Mouse (Mus musculus): Measurements from ENCODE around the gene Rbpj. TPM values are rescaled to one million over a fixed set of nuclear protein-coding genes. Genes with fewer than 3 reads are reported as not detected.

Rbpj gene
- polyA plus RNA-seq, 2 experiments = 49.7 to 57.3 TPM

GRCm38 (mm10) chr5:53564309-53564708 is 98.4 kb downstream of the Rbpj start:
- Histone ChIP-seq H3K4me1 (ENCODE audit: control insufficient read depth, insufficient read depth, low read length) (peaks cover 7% of the 10 kb centered on the region; the same call in 1 of the 2 replicates), H3K27me3 (ENCODE audit: control insufficient read depth, insufficient read depth, low read length) (no peaks in the 10 kb centered on the region), H3K36me3 (ENCODE audit: control insufficient read depth, insufficient read depth, low read length) (no peaks in the 10 kb centered on the region), H3K9ac (ENCODE audit: low read depth, low read length, severe bottlenecking) (no peak overlapping the region; the same call in 1 of the 2 replicates), H3K27ac (replicated peaks; ENCODE audit: low read depth, low read length) (no peak overlapping the region), H3K9me3 (ENCODE audit: control insufficient read depth, low read length) (no peaks in the 10 kb centered on the region), H3K4me3 (replicated peaks; ENCODE audit: low read length) (no peak overlapping the region), H3K4me2 (replicated peaks; ENCODE audit: low read depth, low read length, severe bottlenecking) (no peak overlapping the region; the same call in 1 of the 2 replicates)
- 64% methylated on average over 19 of the region's 19 CpGs for WGBS
- no peak for TF ChIP-seq POLR2A (IDR thresholded peaks at IDR 0.05; ENCODE audit: borderline replicate concordance, extremely low read depth, insufficient read depth, insufficient read length)
- DNase-seq (ENCODE audit: low spot score) = peak; percentile 21
- no peak for ATAC-seq (ENCODE audit: low FRiP score, low read depth)

GRCm38 (mm10) chr5:53565213-53565794 is 99.4 kb downstream of the Rbpj start:
- Histone ChIP-seq H3K4me1 (ENCODE audit: control insufficient read depth, insufficient read depth, low read length) (peaks cover 7% of the 10 kb centered on the region; the same call in 1 of the 2 replicates), H3K27ac (replicated peaks; ENCODE audit: low read depth, low read length) (peak overlapping the region; percentile 26; the same call in 1 of the 2 replicates), H3K4me3 (replicated peaks; ENCODE audit: low read length) (no peak overlapping the region), H3K9ac (ENCODE audit: low read depth, low read length, severe bottlenecking) (no peak overlapping the region), H3K36me3 (ENCODE audit: control insufficient read depth, insufficient read depth, low read length) (no peaks in the 10 kb centered on the region), H3K4me2 (replicated peaks; ENCODE audit: low read depth, low read length, severe bottlenecking) (no peak overlapping the region), H3K9me3 (ENCODE audit: control insufficient read depth, low read length) (no peaks in the 10 kb centered on the region), H3K27me3 (ENCODE audit: control insufficient read depth, insufficient read depth, low read length) (no peaks in the 10 kb centered on the region)
- no peak for ATAC-seq (ENCODE audit: low FRiP score, low read depth)
- 45% methylated on average over 5 of the region's 5 CpGs for WGBS
- DNase-seq (ENCODE audit: low spot score) = peak; percentile 18
- TF ChIP-seq POLR2A (IDR thresholded peaks at IDR 0.05; ENCODE audit: borderline replicate concordance, extremely low read depth, insufficient read depth, insufficient read length) = no peak

DNA sequence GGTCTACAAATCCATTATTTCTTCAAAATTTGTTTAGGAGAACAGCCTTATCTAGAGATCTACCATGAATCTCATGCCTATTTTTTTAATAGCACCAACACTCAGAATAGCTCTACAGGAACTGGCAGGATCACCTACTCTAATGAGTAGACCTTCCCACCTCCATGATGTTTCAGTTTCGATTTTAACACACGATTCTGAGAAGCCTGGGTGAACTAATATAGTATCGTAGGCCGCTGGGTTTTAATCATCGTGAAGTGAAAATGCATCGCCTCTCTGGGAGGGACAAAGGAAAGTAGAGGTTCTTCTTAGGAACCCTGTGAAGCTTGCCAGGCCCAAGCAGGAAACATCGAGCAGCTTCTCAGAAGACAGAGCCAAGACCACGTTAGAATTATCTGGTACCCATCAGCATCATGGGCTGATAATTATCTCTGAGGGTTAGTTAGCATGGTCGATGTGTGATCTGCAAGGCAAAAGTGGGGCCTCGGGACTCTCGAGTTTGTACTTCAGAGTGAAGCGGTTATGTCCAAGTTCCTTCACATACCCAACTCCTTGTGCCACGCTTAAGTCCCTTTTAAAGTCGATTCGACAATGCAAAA is 100.6 kb downstream of the Rbpj start:
- 89% methylated on average over 15 of the region's 15 CpGs for WGBS
- DNase-seq (ENCODE audit: low spot score) (no peak), ATAC-seq (ENCODE audit: low FRiP score, low read depth) (no peak)
- Histone ChIP-seq H3K27me3 (ENCODE audit: control insufficient read depth, insufficient read depth, low read length) (no peaks in the 10 kb centered on the region), H3K4me1 (ENCODE audit: control insufficient read depth, insufficient read depth, low read length) (peaks cover 7% of the 10 kb centered on the region; the same call in 1 of the 2 replicates), H3K4me3 (replicated peaks; ENCODE audit: low read length) (no peak overlapping the region), H3K9me3 (ENCODE audit: control insufficient read depth, low read length) (no peaks in the 10 kb centered on the region), H3K9ac (ENCODE audit: low read depth, low read length, severe bottlenecking) (no peak overlapping the region), H3K36me3 (ENCODE audit: control insufficient read depth, insufficient read depth, low read length) (no peaks in the 10 kb centered on the region), H3K4me2 (replicated peaks; ENCODE audit: low read depth, low read length, severe bottlenecking) (no peak overlapping the region), H3K27ac (replicated peaks; ENCODE audit: low read depth, low read length) (no peak overlapping the region)
- no peak for TF ChIP-seq POLR2A (IDR thresholded peaks at IDR 0.05; ENCODE audit: borderline replicate concordance, extremely low read depth, insufficient read depth, insufficient read length)

- Histone ChIP-seq H3K4me2 (replicated peaks; ENCODE audit: low read depth, low read length, severe bottlenecking) (no peak overlapping the region), H3K4me3 (replicated peaks; ENCODE audit: low read length) (no peak overlapping the region), H3K27ac (replicated peaks; ENCODE audit: low read depth, low read length) (no peak overlapping the region), H3K9ac (ENCODE audit: low read depth, low read length, severe bottlenecking) (no peak overlapping the region), H3K36me3 (ENCODE audit: control insufficient read depth, insufficient read depth, low read length) (no peaks in the 10 kb centered on the region), H3K9me3 (ENCODE audit: control insufficient read depth, low read length) (no peaks in the 10 kb centered on the region), H3K4me1 (ENCODE audit: control insufficient read depth, insufficient read depth, low read length) (no peaks in the 10 kb centered on the region), H3K27me3 (ENCODE audit: control insufficient read depth, insufficient read depth, low read length) (no peaks in the 10 kb centered on the region)
- WGBS = 84% methylated on average over 5 of the region's 5 CpGs
- no peak for DNase-seq (ENCODE audit: low spot score)
- no peak for TF ChIP-seq POLR2A (IDR thresholded peaks at IDR 0.05; ENCODE audit: borderline replicate concordance, extremely low read depth, insufficient read depth, insufficient read length)
- ATAC-seq (ENCODE audit: low FRiP score, low read depth) = no peak
Measured at GRCm38 (mm10) chr5:53572496-53572895, 106.5 kb downstream of the Rbpj start.

DNA sequence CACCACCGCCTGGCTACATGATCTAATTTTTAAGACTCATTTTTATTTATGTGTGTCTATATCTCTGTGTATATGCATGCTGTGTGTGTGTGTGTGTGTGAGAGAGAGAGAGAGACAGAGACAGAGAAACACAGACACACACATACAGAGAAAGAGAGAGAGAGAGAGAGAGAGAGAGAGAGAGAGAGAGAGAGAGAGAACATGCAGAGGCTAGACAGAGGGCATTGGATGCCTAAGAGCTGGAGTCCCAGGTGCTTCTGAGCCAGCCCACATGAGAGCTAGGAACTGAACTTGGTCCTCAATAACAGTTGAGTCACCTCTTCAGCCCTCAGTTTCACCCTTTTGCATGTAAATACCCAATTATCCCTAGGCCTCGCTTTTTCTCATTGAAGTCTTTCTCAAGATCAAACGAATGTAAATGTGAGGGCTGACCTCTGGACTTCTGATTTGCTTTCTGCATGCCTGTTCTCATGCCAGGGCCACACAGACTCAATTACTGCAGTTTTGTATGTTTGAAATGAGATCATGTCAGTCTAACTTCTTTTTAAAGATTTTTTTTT is 109.0 kb downstream of the Rbpj start:
- no peak overlapping the region for H3K27ac ChIP-seq (replicated peaks; ENCODE audit: low read depth, low read length)
- H3K9me3 ChIP-seq (ENCODE audit: control insufficient read depth, low read length) = no peaks in the 10 kb centered on the region
- no peak overlapping the region for H3K4me3 ChIP-seq (replicated peaks; ENCODE audit: low read length)
- H3K27me3 ChIP-seq (ENCODE audit: control insufficient read depth, insufficient read depth, low read length) = no peaks in the 10 kb centered on the region
- WGBS = 55% methylated on average over 3 of the region's 3 CpGs
- no peak for DNase-seq (ENCODE audit: low spot score)
- no peaks in the 10 kb centered on the region for H3K4me1 ChIP-seq (ENCODE audit: control insufficient read depth, insufficient read depth, low read length)
- H3K4me2 ChIP-seq (replicated peaks; ENCODE audit: low read depth, low read length, severe bottlenecking) = no peak overlapping the region
- no peak for ATAC-seq (ENCODE audit: low FRiP score, low read depth)
- no peaks in the 10 kb centered on the region for H3K36me3 ChIP-seq (ENCODE audit: control insufficient read depth, insufficient read depth, low read length)
- TF ChIP-seq POLR2A (IDR thresholded peaks at IDR 0.05; ENCODE audit: borderline replicate concordance, extremely low read depth, insufficient read depth, insufficient read length) = no peak
- H3K9ac ChIP-seq (ENCODE audit: low read depth, low read length, severe bottlenecking) = no peak overlapping the region

All from limb, embryonic 14.5 days (tissue).